Mouse (Mus musculus) G1E (cell line): Measurements from ENCODE around the gene Cd84.

Experiments used
- CTCF ChIP-seq: IDR thresholded peaks from 2 replicates; pipeline ENCODE4 v1.5.1; 2012; ENCODE audit warnings: low read depth, low read length, inconsistent platforms, mixed read lengths
- TAL1 ChIP-seq: conservative IDR thresholded peaks from 2 replicates; pipeline ENCODE4 v1.6.1; 2012; ENCODE audit warnings: low read depth, low read length, inconsistent platforms, mixed read lengths

GRCm38 (mm10) chr1:171797840-171798239 is 41.7 kb upstream of the Cd84 start:
- TF ChIP-seq CTCF (no peak), TAL1 (no peak)
